Mouse (Mus musculus) G1E (cell line): ENCODE measurements around the gene Rnf180.

Experiments used
- CTCF ChIP-seq: IDR thresholded peaks from 2 replicates; pipeline ENCODE4 v1.5.1; 2012; ENCODE audit warnings: low read depth, low read length, inconsistent platforms, mixed read lengths
- GATA1 ChIP-seq: IDR thresholded peaks from 2 replicates; pipeline ENCODE4 v1.6.1; 2012; ENCODE audit warnings: borderline replicate concordance, low read length, inconsistent platforms, mixed read lengths
- GATA2 ChIP-seq: IDR thresholded peaks from 2 replicates; pipeline ENCODE4 v1.6.1; 2012; ENCODE audit warnings: low read depth, low read length, inconsistent platforms, borderline replicate concordance

DNA sequence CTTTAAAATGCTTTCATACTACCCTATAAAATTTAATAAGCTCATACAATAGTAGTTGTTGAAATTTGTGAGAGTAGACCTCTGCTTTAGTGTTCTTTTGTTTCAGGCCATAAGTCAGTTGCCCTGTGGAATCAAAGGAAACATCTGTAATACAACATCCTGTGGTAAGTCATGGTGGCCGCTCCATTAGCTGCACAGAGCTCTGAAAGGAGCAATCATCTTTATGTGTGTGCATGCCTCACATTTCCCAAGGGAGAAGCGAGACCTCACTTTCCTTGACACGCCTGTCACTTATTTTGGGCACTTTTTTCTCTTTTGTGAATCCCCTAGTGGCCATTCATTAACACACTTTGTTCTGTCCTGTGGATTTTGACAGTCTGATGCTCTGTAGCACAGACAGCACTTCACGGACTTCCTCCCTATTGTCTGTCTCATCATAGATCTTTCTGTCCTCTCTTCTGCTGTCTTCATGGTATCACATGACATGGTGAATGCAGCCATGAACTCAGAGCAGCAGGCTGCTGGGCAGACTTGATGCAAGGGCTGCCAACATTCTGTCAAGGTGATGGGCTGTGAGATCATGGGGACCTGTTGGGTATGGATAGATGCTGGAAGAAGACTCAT, 146.7 kb downstream of the Rnf180 start:
- TF ChIP-seq CTCF = no peak
- TF ChIP-seq GATA2 = no peak
- TF ChIP-seq GATA1 = no peak
